Mouse (Mus musculus) CH12.LX (cell line): ENCODE results near the gene Scand1. TPM values are rescaled to one million over a fixed set of nuclear protein-coding genes. Genes with fewer than 3 reads are reported as not detected.

Source experiments
- DNase-seq: peaks from one replicate; pipeline ENCODE4 v3.0.0-alpha.2; 2013; ENCODE audit errors: extremely low read depth
- H3K27ac ChIP-seq: 2 replicates; pipeline ENCODE4 v1.5.1; 2012; ENCODE audit warnings: low read depth, mild to moderate bottlenecking, control low read depth, moderate library complexity; ENCODE audit not compliant: insufficient read depth
- H3K27me3 ChIP-seq: replicated peaks from 2 replicates; pipeline ENCODE3; 2012; ENCODE audit warnings: inconsistent platforms
- H3K36me3 ChIP-seq, 2 experiments: replicated peaks in 1 of 2; 2 replicates each; pipeline versions ENCODE3 to v1.6.1; 2012; ENCODE audit warnings: inconsistent platforms in 1 of 2, low read length in 1 of 2, mild to moderate bottlenecking in 1 of 2, mixed read lengths in 1 of 2, moderate library complexity in 1 of 2; ENCODE audit not compliant: control insufficient read depth in 1 of 2, insufficient read depth in 1 of 2
- H3K4me1 ChIP-seq, 2 experiments: 2 replicates each; pipeline ENCODE4 v1.6.1; 2012; ENCODE audit warnings: inconsistent platforms in 1 of 2, moderate library complexity in 1 of 2; ENCODE audit not compliant: insufficient read depth in 2 of 2, control insufficient read depth in 1 of 2
- H3K4me2 ChIP-seq: 2 replicates; pipeline ENCODE4 v1.6.1; 2012; ENCODE audit warnings: low read depth, mild to moderate bottlenecking, control low read depth; ENCODE audit not compliant: poor library complexity, insufficient read depth, severe bottlenecking
- H3K4me3 ChIP-seq, 3 experiments: fragments of 150-350 bp in 1 of 3; sonication (generic) in 1 of 3; replicated peaks in 1 of 3; 2 replicates each; pipeline versions ENCODE3 to v1.5.1; 2011 to 2012; ENCODE audit warnings: low read depth in 2 of 3, low read length in 2 of 3, mild to moderate bottlenecking in 2 of 3, moderate library complexity in 2 of 3, control low read depth in 1 of 3, improper control_type of control experiment in 1 of 3, inconsistent platforms in 1 of 3, mixed read lengths in 1 of 3; ENCODE audit not compliant: poor library complexity in 1 of 3
- H3K79me2 ChIP-seq: replicated peaks from 2 replicates; pipeline ENCODE4 v1.6.1; 2012; ENCODE audit warnings: mild to moderate bottlenecking, moderate library complexity; ENCODE audit not compliant: control insufficient read depth, poor library complexity, insufficient read depth, severe bottlenecking; ENCODE audit errors: extremely low read depth
- H3K9ac ChIP-seq: 2 replicates; pipeline ENCODE4 v1.6.1; 2012; ENCODE audit warnings: low read depth, mild to moderate bottlenecking, control low read depth, moderate library complexity; ENCODE audit not compliant: insufficient read depth
- H3K9me3 ChIP-seq: replicated peaks from 2 replicates; pipeline ENCODE3; 2012; ENCODE audit warnings: low read length, inconsistent platforms, mixed read lengths
- BHLHE40 ChIP-seq: IDR thresholded peaks from 2 replicates; pipeline ENCODE4 v1.6.1; 2011; ENCODE audit warnings: mild to moderate bottlenecking, low read depth, low read length, improper control_type of control experiment
- CHD1 ChIP-seq: IDR thresholded peaks from 2 replicates; pipeline ENCODE4 v1.6.1; 2012; ENCODE audit warnings: low read depth, low read length, improper control_type of control experiment, inconsistent platforms
- CTCF ChIP-seq, 2 experiments: IDR thresholded peaks in 1 of 2; conservative IDR thresholded peaks in 1 of 2; 2 replicates each; pipeline ENCODE4 v1.5.1; 2011 to 2012; ENCODE audit warnings: low read depth in 2 of 2, low read length in 2 of 2, improper control_type of control experiment in 1 of 2, inconsistent platforms in 1 of 2, mild to moderate bottlenecking in 1 of 2, moderate library complexity in 1 of 2
- ELF1 ChIP-seq: IDR thresholded peaks from 2 replicates; pipeline ENCODE4 v1.6.1; 2014; ENCODE audit warnings: low read depth, mild to moderate bottlenecking, inconsistent platforms, low read length, improper control_type of control experiment
- IRF4 ChIP-seq: IDR thresholded peaks from 2 replicates; pipeline ENCODE4 v1.6.1; 2014; ENCODE audit warnings: low read depth, mild to moderate bottlenecking, inconsistent platforms, low read length, improper control_type of control experiment
- JUN ChIP-seq: IDR thresholded peaks from 2 replicates; pipeline ENCODE4 v1.6.1; 2011; ENCODE audit warnings: low read depth, mild to moderate bottlenecking, low read length, improper control_type of control experiment, moderate library complexity; ENCODE audit not compliant: insufficient read depth
- JUND ChIP-seq: conservative IDR thresholded peaks from 2 replicates; pipeline ENCODE4 v1.6.1; 2011; ENCODE audit warnings: low read depth, low read length, improper control_type of control experiment
- KAT2A ChIP-seq: IDR thresholded peaks from 2 replicates; pipeline ENCODE4 v1.6.1; 2012; ENCODE audit warnings: low read length, improper control_type of control experiment, inconsistent platforms; ENCODE audit not compliant: insufficient replicate concordance
- MAFK ChIP-seq: IDR thresholded peaks from 2 replicates; pipeline ENCODE4 v1.6.1; 2011; ENCODE audit warnings: low read length, improper control_type of control experiment; ENCODE audit not compliant: insufficient replicate concordance
- MYC ChIP-seq: IDR thresholded peaks from 2 replicates; pipeline ENCODE4 v1.6.1; 2011; ENCODE audit warnings: low read depth, mild to moderate bottlenecking, improper control_type of control experiment, low read length
- NRF1 ChIP-seq: IDR thresholded peaks from 2 replicates; pipeline ENCODE4 v1.6.1; 2014; ENCODE audit warnings: low read depth, mild to moderate bottlenecking, inconsistent platforms, low read length, improper control_type of control experiment, moderate library complexity
- PAX5 ChIP-seq: IDR thresholded peaks from 2 replicates; pipeline ENCODE4 v1.6.1; 2012; ENCODE audit warnings: low read length, inconsistent platforms, mixed read lengths
- RCOR1 ChIP-seq: conservative IDR thresholded peaks from 2 replicates; pipeline ENCODE4 v1.6.1; 2012; ENCODE audit warnings: low read depth, mild to moderate bottlenecking, inconsistent platforms, low read length, improper control_type of control experiment
- SIN3A ChIP-seq: IDR thresholded peaks from 2 replicates; pipeline ENCODE4 v1.6.1; 2012; ENCODE audit warnings: low read length, improper control_type of control experiment, inconsistent platforms
- SMC3 ChIP-seq: IDR thresholded peaks from 2 replicates; pipeline ENCODE4 v1.6.1; 2011; ENCODE audit warnings: low read depth, low read length, improper control_type of control experiment
- TBP ChIP-seq: conservative IDR thresholded peaks from 2 replicates; pipeline ENCODE4 v1.6.1; 2011; ENCODE audit warnings: low read depth, low read length, improper control_type of control experiment
- ZC3H11A ChIP-seq: IDR thresholded peaks from 2 replicates; pipeline ENCODE4 v1.6.1; 2012; ENCODE audit warnings: low read depth, mild to moderate bottlenecking, inconsistent platforms, low read length, improper control_type of control experiment
- ZNF384 ChIP-seq: IDR thresholded peaks from 2 replicates; pipeline ENCODE4 v1.6.1; 2012; ENCODE audit warnings: low read depth, low read length, improper control_type of control experiment, inconsistent platforms
- dilution Hi-C: fragments of 300-500 bp; cut with MboI; formaldehyde crosslinking; loops from 2 replicates; pipeline ENCODE4 v1.14.3; 2020; ENCODE audit warnings: low sequenced_read_pairs; ENCODE audit not compliant: extremely low pct_unique_long_range_greater_than_20kb, extremely low pct_ligation_motif_present
- in situ Hi-C: fragments of 300-500 bp; cut with MboI; formaldehyde crosslinking; loops from 3 replicates; pipeline ENCODE4 v1.14.3; 2019; ENCODE audit warnings: low sequenced_read_pairs, low pct_ligation_motif_present, low pct_unique_long_range_greater_than_20kb, mixed read lengths
- polyA plus RNA-seq: library from polyadenylated mRNA; unstranded; fragments of >175 nt; gene quantifications from 2 replicates; pipeline ENCODE4 v1.2.1, GENCODE M21; 2012; ENCODE audit warnings: low read depth; ENCODE audit not compliant: insufficient read length
- total RNA-seq, 2 experiments: library from RNA; depleted of rRNA; stranded (reverse); fragments of 300-350 nt in 1 of 2; fragments of >200 nt in 1 of 2; gene quantifications; 2 replicates each; pipeline ENCODE4 v1.2.3; 2012 to 2014

Gene Scand1
- total and polyA plus RNA-seq, 3 experiments: 48.5 to 86.6 (median 72.6) TPM

- H3K4me3 ChIP-seq: no peak overlapping the region
- H3K27me3 ChIP-seq: no peaks in the 10 kb centered on the region
- H3K4me1 ChIP-seq: peaks cover 0 to 19% of the 10 kb centered on the region in 2 experiments; a peak in 2 of 4 replicates
- dilution Hi-C loops (no loop called here), in situ Hi-C loops (no loop called here)
- peak; percentile 9 for DNase-seq
- no peaks in the 10 kb centered on the region for H3K79me2 ChIP-seq
- H3K4me2 ChIP-seq: no peak overlapping the region
- H3K9ac ChIP-seq: no peak overlapping the region
- no peaks in the 10 kb centered on the region for H3K36me3 ChIP-seq
- peaks cover 2% of the 10 kb centered on the region for H3K9me3 ChIP-seq
- TF ChIP-seq SMC3 (no peak), ELF1 (no peak), NRF1 (no peak), ZC3H11A (no peak), ZNF384 (no peak), RCOR1 (no peak), MAFK (no peak), KAT2A (no peak), BHLHE40 (no peak), CHD1 (no peak), JUND (no peak), MYC (no peak), PAX5 (no peak), SIN3A (no peak), TBP (no peak)
- H3K27ac ChIP-seq: no peak overlapping the region
Measured at GRCm38 (mm10) chr2:156356031-156356430, 43.5 kb upstream of the Scand1 start.

- H3K9me3 ChIP-seq: peaks cover 2% of the 10 kb centered on the region
- no peaks in the 10 kb centered on the region for H3K36me3 ChIP-seq
- in situ Hi-C loops: no loop called here
- dilution Hi-C loops: no loop called here
- no peak for DNase-seq
- H3K79me2 ChIP-seq: no peaks in the 10 kb centered on the region
- H3K9ac ChIP-seq: no peak overlapping the region
- H3K27ac ChIP-seq: no peak overlapping the region
- no peak overlapping the region for H3K4me2 ChIP-seq
- no peaks in the 10 kb centered on the region for H3K27me3 ChIP-seq
- H3K4me1 ChIP-seq: peaks cover 0 to 19% of the 10 kb centered on the region in 2 experiments; a peak in 2 of 4 replicates
- H3K4me3 ChIP-seq: no peak overlapping the region
- TF ChIP-seq CTCF (conservative IDR thresholded peaks at IDR 0.05 in 1 of 2, IDR thresholded peaks at IDR 0.05 in 1 of 2; ENCODE audit: low read depth in 2 of 2, low read length in 2 of 2): no peak
- no peak for TF ChIP-seq IRF4
- no peak for TF ChIP-seq MAFK
- no peak for TF ChIP-seq JUN
- TF ChIP-seq NRF1: no peak
- TF ChIP-seq PAX5: no peak
- TF ChIP-seq CHD1: no peak
Measured at GRCm38 (mm10) chr2:156353265-156353692, 40.8 kb upstream of the Scand1 start.
